Mouse (Mus musculus) hindlimb bud, embryonic 11.5 days (tissue): ENCODE measurements around the gene Men1.
"Not testable (repeated sequence)": the region's sequence is repeated elsewhere in the genome, so short reads cannot be mapped to it uniquely, and the experiment has no call there.

Experiments
- DNase-seq: peaks from one replicate; pipeline ENCODE4 v3.0.0-alpha.2; 2012; ENCODE audit warnings: low read depth, low spot score; ENCODE audit errors: extremely low spot score

Gene Men1

DNA sequence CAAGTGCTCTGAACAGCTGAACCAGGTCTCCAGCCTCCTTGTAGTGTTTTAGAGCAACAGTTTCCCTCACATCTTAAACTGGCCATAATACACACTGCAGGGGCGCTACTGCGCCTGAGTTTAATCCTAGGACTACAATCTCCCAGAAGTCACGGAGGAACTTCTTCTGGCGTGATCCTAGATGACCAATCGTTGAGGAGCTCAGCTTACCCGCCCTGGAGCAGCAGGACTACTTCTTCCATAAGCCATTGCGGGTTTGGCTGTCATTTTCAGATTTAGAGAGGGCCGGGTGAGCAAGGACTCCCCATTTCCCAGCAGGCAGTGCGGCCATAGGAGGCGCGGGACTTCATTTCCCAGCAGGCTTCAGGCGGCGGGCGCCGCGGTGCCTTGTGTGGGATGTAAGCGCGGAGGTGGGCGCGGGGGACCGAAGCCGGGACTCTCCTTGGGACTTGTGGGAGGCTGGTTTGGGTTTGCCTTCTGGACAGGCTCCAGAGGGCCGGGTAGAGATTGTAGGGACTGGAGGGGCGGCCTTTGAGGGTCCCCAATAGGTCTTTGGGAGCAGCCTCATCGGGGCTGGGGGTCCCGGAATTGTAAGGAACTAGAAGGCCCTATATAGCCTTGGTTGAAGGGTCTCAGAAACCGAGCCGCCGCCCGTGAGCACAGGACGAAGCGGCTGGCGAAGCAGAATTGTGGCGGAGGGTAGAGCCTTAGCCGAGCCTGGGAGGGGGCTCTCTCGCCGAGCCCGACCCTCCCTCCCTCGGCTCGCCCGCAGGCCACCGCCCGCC, at the start of gene Men1:
Gene Men1, plus strand, starts transcription at position 307 of the 785 bp plus-strand sequence.
- peak; percentile 94 for DNase-seq

GRCm38 (mm10) chr19:6285226-6285625, 49.6 kb upstream of the Men1 start:
- DNase-seq = no peak

- DNase-seq = no peak
Observed at GRCm38 (mm10) chr19:6285632-6286433, 48.9 kb upstream of the Men1 start.

DNA sequence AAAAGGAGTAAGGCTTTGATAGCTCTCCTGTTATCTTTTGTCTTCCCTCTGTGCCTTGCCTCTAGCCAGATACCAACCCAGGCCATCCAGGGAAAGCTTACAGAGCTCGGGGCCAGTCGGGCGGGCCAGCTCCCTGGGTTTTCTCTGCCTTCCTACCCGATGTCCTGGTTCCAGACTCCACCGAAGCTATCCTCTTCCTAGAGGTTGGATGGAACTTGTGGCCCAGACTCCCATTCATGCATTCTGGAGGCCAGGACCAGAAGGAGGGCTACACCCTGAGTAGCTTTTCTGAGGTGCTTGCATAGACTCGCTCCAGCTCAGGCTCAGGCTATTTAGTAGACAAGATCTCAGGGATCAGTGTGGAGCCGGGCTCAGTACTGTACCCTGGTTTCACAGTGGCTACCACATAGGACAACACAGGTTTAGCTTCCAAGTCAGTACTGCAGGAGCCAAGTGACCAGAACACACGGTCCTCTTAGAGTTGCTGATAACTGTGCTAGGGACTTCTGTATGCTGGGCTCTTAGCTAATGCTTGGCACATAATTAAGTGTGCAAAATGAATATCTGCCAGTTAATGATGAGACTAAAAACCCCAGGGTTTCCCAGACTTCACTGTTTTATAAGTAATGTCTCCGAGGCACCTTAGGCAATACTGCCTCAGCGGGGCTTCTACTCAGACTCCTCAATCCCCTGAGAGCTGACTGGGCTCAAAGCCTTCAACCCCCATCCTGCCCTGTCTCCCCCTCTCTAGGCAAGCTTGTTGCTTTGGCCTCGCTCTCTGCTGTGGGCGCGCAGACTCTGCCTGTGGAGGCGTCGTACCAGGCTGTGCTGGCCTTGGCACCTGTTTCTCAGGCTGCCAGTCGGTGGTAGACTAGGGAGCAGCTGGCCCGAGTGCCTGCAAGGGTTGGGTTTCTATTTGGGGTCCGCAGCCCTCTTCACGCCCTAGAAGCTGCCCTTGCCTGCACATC, 48.1 kb upstream of the Men1 start:
- DNase-seq = no peak

DNA sequence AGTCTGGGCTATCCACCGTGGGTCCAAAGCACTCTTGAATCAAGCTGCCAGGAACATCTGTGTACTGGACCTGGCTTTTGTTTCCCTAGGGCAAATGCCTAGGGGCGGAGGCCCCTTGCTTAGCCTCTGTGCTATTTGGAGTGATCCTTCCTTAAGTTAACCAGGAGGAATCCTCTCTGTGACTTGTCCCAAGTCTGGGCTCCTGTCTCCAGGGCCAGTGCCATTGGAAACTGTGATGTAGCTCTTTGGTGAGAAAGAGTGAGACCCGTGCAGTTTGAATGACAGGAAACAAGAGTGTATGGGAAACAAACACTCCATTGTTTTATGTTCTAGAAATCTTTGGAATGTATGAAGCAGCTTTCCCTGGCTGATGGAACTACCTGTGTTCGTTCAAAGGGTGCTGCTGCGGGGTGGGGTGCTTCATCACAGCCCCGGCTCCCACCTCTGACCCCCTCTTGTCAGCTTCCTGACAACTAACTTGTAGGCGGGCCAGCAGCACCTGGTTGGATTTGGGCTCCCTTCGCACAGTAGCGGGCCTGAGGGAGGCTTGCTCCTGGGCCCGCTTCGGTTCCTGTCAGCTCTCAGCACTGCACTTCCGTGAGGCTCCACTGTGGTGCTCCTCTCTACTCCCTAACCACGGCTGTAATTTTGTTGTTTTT, 46.4 kb upstream of the Men1 start:
- no peak for DNase-seq

DNA sequence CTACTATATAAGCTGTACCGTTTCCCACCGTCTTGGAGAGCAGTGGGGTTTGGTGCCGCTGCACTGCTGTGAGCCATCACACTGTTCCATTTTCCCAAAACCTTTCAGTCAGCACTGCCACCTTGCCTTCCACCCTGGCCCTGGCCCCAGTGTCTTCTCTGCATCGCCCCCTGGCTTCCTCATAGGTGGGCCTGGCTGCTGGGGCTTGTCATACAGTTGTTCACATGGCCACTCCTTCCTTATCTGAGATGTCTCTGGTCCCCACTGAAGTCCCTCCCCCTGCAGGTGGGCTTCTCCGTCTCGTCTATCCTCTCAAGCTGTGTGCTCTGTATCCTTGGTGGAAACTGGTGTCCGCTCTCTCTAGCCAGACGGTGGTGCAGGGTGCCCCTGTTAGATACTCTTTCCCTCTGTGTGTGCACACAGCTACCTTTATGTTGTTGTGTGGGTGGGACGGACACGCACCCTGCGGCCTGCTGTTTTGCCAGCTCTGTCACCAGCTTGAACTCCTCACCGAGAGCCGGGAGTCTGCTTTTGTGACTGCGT, 45.0 kb upstream of the Men1 start:
- no peak for DNase-seq

- not testable (repeated sequence) for DNase-seq
Observed at GRCm38 (mm10) chr19:6290720-6291116, 44.1 kb upstream of the Men1 start.

DNA sequence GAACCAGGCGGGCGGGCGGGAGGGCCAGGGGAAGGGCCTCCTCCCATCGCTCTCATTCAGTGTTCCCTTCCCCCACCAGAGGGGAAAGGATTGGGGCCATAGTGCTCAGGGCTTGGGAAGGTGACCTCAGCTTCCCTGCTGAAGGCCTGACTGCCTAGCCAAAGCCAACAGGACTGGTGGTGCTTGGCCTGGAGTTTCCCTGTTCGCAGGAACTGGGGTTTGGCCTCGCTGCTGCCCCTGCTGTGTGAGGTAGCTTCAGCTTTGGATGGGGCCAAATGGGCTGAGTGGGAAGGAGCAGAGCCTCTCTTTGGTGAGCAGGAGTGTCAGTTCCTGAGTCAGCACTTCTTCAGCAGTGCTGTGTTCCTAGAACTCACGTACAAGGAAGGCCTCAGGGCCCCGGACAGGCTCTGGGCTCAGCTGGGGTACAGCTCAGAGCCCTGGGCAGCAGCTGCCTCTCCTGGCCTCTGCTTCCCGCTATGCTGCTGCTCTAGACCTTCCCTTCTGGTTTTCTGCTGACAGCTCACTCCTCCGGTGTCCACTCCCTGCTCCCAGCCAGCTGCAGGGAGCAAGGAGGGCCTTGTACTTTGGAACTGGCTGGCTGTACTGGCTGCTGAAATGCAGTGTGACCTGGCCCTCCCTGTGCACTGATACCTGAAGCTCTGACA, 43.5 kb upstream of the Men1 start:
- no peak for DNase-seq

- no peak for DNase-seq
Observed at GRCm38 (mm10) chr19:6292262-6292661, 42.5 kb upstream of the Men1 start.

- no peak for DNase-seq
Observed at GRCm38 (mm10) chr19:6294301-6294700, 40.5 kb upstream of the Men1 start.

GRCm38 (mm10) chr19:6296551-6297210, 38.1 kb upstream of the Men1 start:
- DNase-seq = no peak

- DNase-seq = no peak
Observed at GRCm38 (mm10) chr19:6297641-6298040, 37.1 kb upstream of the Men1 start.

GRCm38 (mm10) chr19:6299003-6299402, 35.8 kb upstream of the Men1 start:
- DNase-seq = no peak

DNA sequence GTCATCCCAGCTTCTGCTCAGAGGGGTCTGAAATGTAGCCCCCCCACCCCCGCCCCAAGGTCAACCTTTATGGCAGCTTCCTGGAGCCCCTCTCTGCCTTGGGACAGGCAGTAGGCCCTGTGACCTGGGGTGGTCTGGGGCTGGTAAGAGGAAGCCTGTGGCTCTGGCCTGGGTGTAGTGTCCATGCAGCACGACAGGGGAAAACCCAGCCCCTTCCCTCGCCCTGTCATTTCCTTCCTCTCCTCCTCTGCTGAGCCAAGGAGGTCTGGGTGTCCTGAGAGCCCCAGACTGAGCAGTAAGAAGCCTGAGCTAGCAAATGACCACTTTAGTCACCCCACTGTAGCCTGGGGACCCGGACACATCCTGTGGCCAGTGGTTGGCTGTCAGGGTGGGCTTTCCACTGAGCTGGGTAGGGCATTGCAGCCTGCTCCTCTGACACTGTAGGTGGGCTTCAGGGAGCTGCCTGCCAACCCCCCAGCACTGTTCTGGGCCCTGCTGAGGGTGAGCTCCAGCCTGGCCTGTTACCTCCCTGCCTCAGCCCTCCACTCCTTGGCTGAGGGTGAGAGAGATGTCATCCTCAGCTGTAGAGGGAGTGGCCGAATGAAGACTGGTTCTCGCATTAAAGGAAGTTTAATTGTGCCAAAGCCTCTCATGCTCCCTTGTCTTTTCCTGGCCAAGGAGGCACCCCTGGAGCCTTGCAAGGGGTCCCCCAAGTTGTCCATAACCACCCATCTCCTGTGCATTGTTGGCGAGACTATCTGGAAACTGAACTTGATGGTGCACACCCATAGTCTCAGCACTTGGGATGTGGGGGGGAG, 35.1 kb upstream of the Men1 start:
- DNase-seq = no peak

GRCm38 (mm10) chr19:6300402-6300841, 34.4 kb upstream of the Men1 start:
- DNase-seq = no peak

DNA sequence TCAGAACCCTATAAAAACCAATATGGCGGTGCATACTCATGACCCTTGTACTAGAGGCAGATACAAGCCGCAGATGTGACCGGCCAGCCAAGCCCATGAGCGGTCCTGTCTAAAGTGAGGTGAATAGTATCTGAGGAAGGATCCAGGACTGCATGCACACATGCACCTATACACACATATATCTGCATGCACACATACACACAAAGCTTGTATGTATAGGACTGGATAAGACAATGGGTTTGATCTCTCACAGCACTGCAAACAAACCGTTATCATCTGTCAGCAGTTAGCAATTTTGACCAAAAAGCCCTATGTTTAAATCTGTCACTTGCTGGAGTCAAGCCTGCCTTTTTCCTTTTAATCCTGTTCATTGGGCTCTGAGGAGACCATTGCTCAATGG, 32.7 kb upstream of the Men1 start:
- no peak for DNase-seq

DNA sequence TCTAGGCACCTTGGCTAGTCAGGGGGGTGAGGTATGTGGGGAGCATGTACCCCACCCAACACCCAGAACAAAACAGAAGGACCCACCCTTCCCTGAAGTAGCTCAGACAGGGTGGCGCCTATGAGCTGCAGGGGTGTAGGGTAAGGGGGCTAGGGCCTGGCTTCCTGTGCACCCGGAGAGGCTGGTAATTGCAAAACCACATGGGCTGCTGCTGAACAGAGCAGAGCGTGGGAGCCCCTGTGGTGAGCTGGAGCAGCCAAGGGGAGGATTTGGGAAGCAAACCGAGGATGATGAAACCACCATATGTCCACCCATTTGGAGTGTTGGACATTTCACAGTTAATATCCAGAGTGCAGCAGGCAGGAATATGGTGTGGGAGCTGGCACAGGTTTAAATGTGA, 32.3 kb upstream of the Men1 start:
- no peak for DNase-seq

GRCm38 (mm10) chr19:6303831-6304230, 30.9 kb upstream of the Men1 start:
- DNase-seq = no peak
